Mouse (Mus musculus) liver, postnatal 0 days (tissue): ENCODE data around the gene Actl9.

ENCODE experiments used
- CTCF ChIP-seq: sonication (generic); IDR thresholded peaks from 2 replicates; pipeline ENCODE4 v1.5.1; 2016; ENCODE audit warnings: antibody characterized with exemption, low read depth
- EP300 ChIP-seq: IDR thresholded peaks from 2 replicates; pipeline ENCODE4 v1.6.1; 2016; ENCODE audit warnings: antibody characterized with exemption, low read depth, mild to moderate bottlenecking

DNA sequence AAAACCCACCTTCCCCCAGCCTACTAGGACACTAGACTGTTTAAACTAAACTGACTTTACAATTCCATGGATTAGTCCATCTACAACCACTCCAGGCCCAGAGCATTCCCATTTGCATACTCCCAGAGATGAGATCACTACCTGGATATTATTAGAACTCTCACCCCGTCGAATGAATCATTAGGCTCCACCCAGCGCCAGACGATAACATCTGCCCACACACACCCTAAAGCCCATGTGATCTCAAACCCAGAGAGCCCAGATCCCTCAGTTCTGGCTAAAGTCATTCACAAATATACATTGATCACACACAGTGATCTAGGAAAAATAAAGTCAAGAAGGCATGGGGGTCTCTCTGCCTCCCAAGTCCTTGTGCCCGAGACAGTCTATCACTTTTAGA is 7.2 kb downstream of the Actl9 start:
- TF ChIP-seq CTCF (no peak), EP300 (no peak)
